Mouse (Mus musculus) ES-Bruce4 (cell line): Measurements from ENCODE around the gene Ubtf. TPM values are rescaled to one million over a fixed set of nuclear protein-coding genes. Genes with fewer than 3 reads are reported as not detected.
"Not testable (repeated sequence)": the region's sequence is repeated elsewhere in the genome, so short reads cannot be mapped to it uniquely, and the experiment has no call there.

ENCODE experiments used
- H3K27ac ChIP-seq: 2 replicates; pipeline ENCODE4 v1.5.1; 2012; ENCODE audit warnings: low read length, inconsistent platforms; ENCODE audit not compliant: insufficient read depth
- H3K27me3 ChIP-seq: 2 replicates; pipeline ENCODE4 v1.6.1; 2012; ENCODE audit warnings: mild to moderate bottlenecking, low read length, inconsistent platforms; ENCODE audit not compliant: control insufficient read depth, poor library complexity, insufficient read depth, severe bottlenecking
- H3K36me3 ChIP-seq: 2 replicates; pipeline ENCODE4 v1.6.1; 2012; ENCODE audit warnings: inconsistent platforms, mild to moderate bottlenecking, low read length, moderate library complexity; ENCODE audit not compliant: control insufficient read depth, poor library complexity, insufficient read depth, severe bottlenecking
- H3K4me1 ChIP-seq: one replicate; pipeline ENCODE4 v1.8.1; 2011; ENCODE audit warnings: low read length; ENCODE audit not compliant: control insufficient read depth, insufficient read depth
- H3K4me3 ChIP-seq: 2 replicates; pipeline ENCODE4 v1.5.1; 2011; ENCODE audit warnings: low read depth, mild to moderate bottlenecking, low read length
- H3K9ac ChIP-seq: 2 replicates; pipeline ENCODE4 v1.6.1; 2012; ENCODE audit warnings: low read depth, mild to moderate bottlenecking, inconsistent platforms; ENCODE audit not compliant: poor library complexity, severe bottlenecking
- H3K9me3 ChIP-seq: replicated peaks from 2 replicates; pipeline ENCODE4 v1.6.1; 2012; ENCODE audit warnings: mild to moderate bottlenecking, low read length, inconsistent platforms; ENCODE audit not compliant: control insufficient read depth, poor library complexity, insufficient read depth, severe bottlenecking
- CTCF ChIP-seq: IDR thresholded peaks from one replicate; pipeline ENCODE4 v1.8.1; 2011; ENCODE audit warnings: low read depth, low read length
- EP300 ChIP-seq: IDR thresholded peaks from 2 replicates; pipeline ENCODE4 v1.6.1; 2011; ENCODE audit warnings: low read depth, low read length; ENCODE audit not compliant: insufficient read depth
- POLR2A ChIP-seq: IDR thresholded peaks from one replicate; pipeline ENCODE4 v1.8.1; 2011; ENCODE audit warnings: low read length; ENCODE audit not compliant: insufficient read depth
- polyA plus RNA-seq: library from polyadenylated mRNA; stranded (reverse); fragments of >200 nt; gene quantifications from 2 replicates; pipeline ENCODE4 v1.2.4, GENCODE M21; 2011; ENCODE audit warnings: low read depth; ENCODE audit not compliant: missing spikeins, insufficient read depth, insufficient read length

Gene Ubtf
- polyA plus RNA-seq, result 81.7 and 82.0 TPM in 2 replicates

- H3K4me3 ChIP-seq, result peak within 1 kb of the TSS; percentile 90
- H3K27ac ChIP-seq, result peak within 1 kb of the TSS; percentile 83
- TF ChIP-seq EP300 (no peak), CTCF (no peak), POLR2A (no peak)
These were observed at the start of gene Ubtf for GRCm38 (mm10) chr11:102319410-102319792. Gene Ubtf, minus strand, starts transcription at chr11:102319742.

GRCm38 (mm10) chr11:102369263-102369662 is 49.7 kb upstream of the Ubtf start:
- H3K4me3 ChIP-seq, result no peak overlapping the region
- no peaks in the 10 kb centered on the region for H3K9me3 ChIP-seq
- no peak for TF ChIP-seq CTCF
- no peak for TF ChIP-seq EP300
- no peak for TF ChIP-seq POLR2A
- peaks cover 9% of the 10 kb centered on the region for H3K4me1 ChIP-seq
- no peak overlapping the region for H3K27ac ChIP-seq
- H3K27me3 ChIP-seq, result no peaks in the 10 kb centered on the region
- no peaks in the 10 kb centered on the region for H3K36me3 ChIP-seq
- H3K9ac ChIP-seq, result no peak overlapping the region

More at GRCm38 (mm10) chr11:102319410-102319792, at the start of gene Ubtf:
- no peaks in the 10 kb centered on the region for H3K9me3 ChIP-seq
- no peaks in the 10 kb centered on the region for H3K27me3 ChIP-seq
- H3K4me1 ChIP-seq, result peaks cover 2% of the 10 kb centered on the region
- H3K36me3 ChIP-seq, result peaks cover 5% of the 10 kb centered on the region
- peak within 1 kb of the TSS; percentile 100 for H3K9ac ChIP-seq

- Histone ChIP-seq H3K27ac (no peak overlapping the region), H3K9ac (no peak overlapping the region), H3K36me3 (no peaks in the 10 kb centered on the region), H3K27me3 (no peaks in the 10 kb centered on the region), H3K4me1 (peaks cover 6% of the 10 kb centered on the region), H3K9me3 (no peaks in the 10 kb centered on the region), H3K4me3 (no peak overlapping the region)
- no peak for TF ChIP-seq CTCF
- no peak for TF ChIP-seq EP300
- no peak for TF ChIP-seq POLR2A
These were observed 48.8 kb upstream of the Ubtf start for GRCm38 (mm10) chr11:102368347-102368746.

GRCm38 (mm10) chr11:102367504-102368280 is 48.1 kb upstream of the Ubtf start:
- Histone ChIP-seq H3K27me3 (no peaks in the 10 kb centered on the region), H3K36me3 (no peaks in the 10 kb centered on the region), H3K4me3 (no peak overlapping the region), H3K4me1 (peaks cover 3% of the 10 kb centered on the region), H3K9ac (no peak overlapping the region), H3K9me3 (no peaks in the 10 kb centered on the region), H3K27ac (no peak overlapping the region)
- TF ChIP-seq POLR2A (no peak), EP300 (no peak), CTCF (no peak)

GRCm38 (mm10) chr11:102366103-102366502 is 46.6 kb upstream of the Ubtf start, which contains the start of gene Slc4a1:
Gene Slc4a1, minus strand, starts transcription at chr11:102366203.
- H3K27me3 ChIP-seq, H3K27ac ChIP-seq, H3K4me1 ChIP-seq, H3K4me3 ChIP-seq, H3K36me3 ChIP-seq, H3K9ac ChIP-seq, H3K9me3 ChIP-seq: not testable (repeated sequence)

- Histone ChIP-seq H3K4me1 (peaks cover 3% of the 10 kb centered on the region), H3K9ac (no peak overlapping the region), H3K4me3 (no peak overlapping the region), H3K27me3 (no peaks in the 10 kb centered on the region), H3K27ac (no peak overlapping the region), H3K36me3 (no peaks in the 10 kb centered on the region), H3K9me3 (no peaks in the 10 kb centered on the region)
- no peak for TF ChIP-seq CTCF
- TF ChIP-seq EP300, result no peak
These were observed 46.2 kb upstream of the Ubtf start for GRCm38 (mm10) chr11:102365699-102366098.
